Mouse (Mus musculus): ENCODE data around the gene Tekt2. TPM values are rescaled to one million over a fixed set of nuclear protein-coding genes. Genes with fewer than 3 reads are reported as not detected.

The Tekt2 gene
- polyA plus RNA-seq, 1 experiment from 2014 or later = 7.4 TPM

- Histone ChIP-seq H3K9ac (replicated peaks; ENCODE audit: low read length) (no peak overlapping the region), H3K27ac (replicated peaks; ENCODE audit: low read depth, low read length) (no peak overlapping the region), H3K27me3 (ENCODE audit: control insufficient read depth, insufficient read depth, low read length) (peaks cover 36% of the 10 kb centered on the region), H3K9me3 (ENCODE audit: control insufficient read depth, low read length) (peaks cover 3% of the 10 kb centered on the region), H3K4me1 (ENCODE audit: control insufficient read depth, insufficient read depth, low read length) (peaks cover 5% of the 10 kb centered on the region; the same call in 1 of the 2 replicates), H3K36me3 (ENCODE audit: control insufficient read depth, insufficient read depth, low read length) (no peaks in the 10 kb centered on the region), H3K4me3 (replicated peaks; ENCODE audit: low read depth, low read length) (no peak overlapping the region), H3K4me2 (ENCODE audit: low read length) (no peak overlapping the region)
- 63% methylated on average over 4 of the region's 4 CpGs for WGBS
- ATAC-seq (ENCODE audit: low FRiP score, low TSS enrichment) = no peak
- no peak for DNase-seq
Measured at GRCm38 (mm10) chr4:126303877-126304276, 21.6 kb downstream of the Tekt2 start.

DNA sequence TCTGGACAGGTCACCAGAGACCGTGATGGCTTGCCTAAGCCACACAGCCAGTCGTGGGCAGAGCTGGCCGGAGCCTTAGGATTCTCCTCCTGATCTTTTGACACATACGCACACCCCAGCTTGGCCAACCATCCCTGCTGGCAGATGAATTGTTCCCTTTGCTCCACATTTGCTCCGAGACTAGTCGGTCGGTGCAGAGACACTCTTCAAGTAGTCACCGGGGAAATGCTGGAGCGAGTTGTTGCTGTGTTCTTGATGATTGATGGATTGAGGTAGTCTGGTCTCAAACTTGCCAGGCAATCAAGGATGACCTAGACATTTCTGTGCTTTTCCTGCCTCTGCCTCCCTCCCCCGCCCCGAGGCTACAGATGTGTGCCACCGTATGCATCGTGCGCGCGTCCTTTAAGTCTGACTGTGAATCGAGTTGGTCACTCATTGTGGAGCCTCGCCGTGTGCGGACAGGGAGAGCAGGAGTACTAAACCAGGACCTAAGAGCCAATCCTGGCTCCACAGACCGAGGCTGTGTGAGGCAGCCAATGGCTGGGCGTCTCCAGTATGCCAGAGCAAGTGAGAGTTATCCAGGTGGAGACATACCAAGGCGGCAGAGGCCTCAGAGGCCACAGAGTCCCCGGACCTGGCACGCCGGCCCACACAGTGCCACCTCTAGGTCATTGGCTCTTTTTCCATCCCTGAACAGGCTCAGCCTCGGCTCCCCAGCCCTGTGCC lies 23.7 kb downstream of the Tekt2 start:
- H3K4me3 ChIP-seq (replicated peaks; ENCODE audit: low read depth, low read length) = peak overlapping the region; percentile 17
- no peak for ATAC-seq (ENCODE audit: low FRiP score, low TSS enrichment)
- H3K9ac ChIP-seq (replicated peaks; ENCODE audit: low read length) = peak overlapping the region; percentile 26; the same call in 1 of the 2 replicates
- DNase-seq = no peak
- H3K4me1 ChIP-seq (ENCODE audit: control insufficient read depth, insufficient read depth, low read length) = peaks cover 8% of the 10 kb centered on the region
- WGBS = 5% methylated on average over 27 of the region's 27 CpGs
- peaks cover 3% of the 10 kb centered on the region for H3K9me3 ChIP-seq (ENCODE audit: control insufficient read depth, low read length)
- H3K4me2 ChIP-seq (ENCODE audit: low read length) = peak overlapping the region; percentile 37
- H3K36me3 ChIP-seq (ENCODE audit: control insufficient read depth, insufficient read depth, low read length) = no peaks in the 10 kb centered on the region
- H3K27ac ChIP-seq (replicated peaks; ENCODE audit: low read depth, low read length) = no peak overlapping the region
- H3K27me3 ChIP-seq (ENCODE audit: control insufficient read depth, insufficient read depth, low read length) = peaks cover 48% of the 10 kb centered on the region

GRCm38 (mm10) chr4:126300916-126301583 lies 24.4 kb downstream of the Tekt2 start:
- H3K27me3 ChIP-seq (ENCODE audit: control insufficient read depth, insufficient read depth, low read length) = peaks cover 53% of the 10 kb centered on the region
- no peaks in the 10 kb centered on the region for H3K36me3 ChIP-seq (ENCODE audit: control insufficient read depth, insufficient read depth, low read length)
- H3K4me2 ChIP-seq (ENCODE audit: low read length) = peak overlapping the region; percentile 37
- no peak for DNase-seq
- H3K4me1 ChIP-seq (ENCODE audit: control insufficient read depth, insufficient read depth, low read length) = peaks cover 13% of the 10 kb centered on the region
- no peak for ATAC-seq (ENCODE audit: low FRiP score, low TSS enrichment)
- no peak overlapping the region for H3K27ac ChIP-seq (replicated peaks; ENCODE audit: low read depth, low read length)
- peak overlapping the region; percentile 17 for H3K4me3 ChIP-seq (replicated peaks; ENCODE audit: low read depth, low read length)
- under 1% methylated on average over 50 of the region's 50 CpGs for WGBS
- peaks cover 1% of the 10 kb centered on the region for H3K9me3 ChIP-seq (ENCODE audit: control insufficient read depth, low read length)
- H3K9ac ChIP-seq (replicated peaks; ENCODE audit: low read length) = peak overlapping the region; percentile 26; the same call in 1 of the 2 replicates

- H3K27me3 ChIP-seq (ENCODE audit: control insufficient read depth, insufficient read depth, low read length) = peaks cover 47% of the 10 kb centered on the region
- no peak overlapping the region for H3K27ac ChIP-seq (replicated peaks; ENCODE audit: low read depth, low read length)
- WGBS = 2% methylated on average over 34 of the region's 34 CpGs
- H3K9ac ChIP-seq (replicated peaks; ENCODE audit: low read length) = peak overlapping the region; percentile 59
- H3K9me3 ChIP-seq (ENCODE audit: control insufficient read depth, low read length) = no peaks in the 10 kb centered on the region
- ATAC-seq (ENCODE audit: low FRiP score, low TSS enrichment) (no peak), DNase-seq (peak; percentile 75)
- H3K4me2 ChIP-seq (ENCODE audit: low read length) = peak overlapping the region; percentile 67
- peak overlapping the region; percentile 28 for H3K4me3 ChIP-seq (replicated peaks; ENCODE audit: low read depth, low read length)
- H3K36me3 ChIP-seq (ENCODE audit: control insufficient read depth, insufficient read depth, low read length) = no peaks in the 10 kb centered on the region
- H3K4me1 ChIP-seq (ENCODE audit: control insufficient read depth, insufficient read depth, low read length) = peaks cover 13% of the 10 kb centered on the region
Measured at GRCm38 (mm10) chr4:126296617-126297101, 28.8 kb downstream of the Tekt2 start.

GRCm38 (mm10) chr4:126295937-126296336 lies 29.6 kb downstream of the Tekt2 start:
- Histone ChIP-seq H3K4me3 (replicated peaks; ENCODE audit: low read depth, low read length) (no peak overlapping the region), H3K4me2 (ENCODE audit: low read length) (no peak overlapping the region), H3K27ac (replicated peaks; ENCODE audit: low read depth, low read length) (no peak overlapping the region), H3K4me1 (ENCODE audit: control insufficient read depth, insufficient read depth, low read length) (peaks cover 9% of the 10 kb centered on the region), H3K36me3 (ENCODE audit: control insufficient read depth, insufficient read depth, low read length) (no peaks in the 10 kb centered on the region), H3K27me3 (ENCODE audit: control insufficient read depth, insufficient read depth, low read length) (peaks cover 40% of the 10 kb centered on the region), H3K9me3 (ENCODE audit: control insufficient read depth, low read length) (no peaks in the 10 kb centered on the region), H3K9ac (replicated peaks; ENCODE audit: low read length) (no peak overlapping the region)
- WGBS = 40% methylated on average over 4 of the region's 4 CpGs
- no peak for ATAC-seq (ENCODE audit: low FRiP score, low TSS enrichment)
- no peak for DNase-seq

- WGBS = 74% methylated on average over 6 of the region's 6 CpGs
- Histone ChIP-seq H3K27me3 (ENCODE audit: control insufficient read depth, insufficient read depth, low read length) (peaks cover 32% of the 10 kb centered on the region), H3K4me2 (ENCODE audit: low read length) (no peak overlapping the region)
Measured at GRCm38 (mm10) chr4:126295152-126295551, 30.3 kb downstream of the Tekt2 start.

DNA sequence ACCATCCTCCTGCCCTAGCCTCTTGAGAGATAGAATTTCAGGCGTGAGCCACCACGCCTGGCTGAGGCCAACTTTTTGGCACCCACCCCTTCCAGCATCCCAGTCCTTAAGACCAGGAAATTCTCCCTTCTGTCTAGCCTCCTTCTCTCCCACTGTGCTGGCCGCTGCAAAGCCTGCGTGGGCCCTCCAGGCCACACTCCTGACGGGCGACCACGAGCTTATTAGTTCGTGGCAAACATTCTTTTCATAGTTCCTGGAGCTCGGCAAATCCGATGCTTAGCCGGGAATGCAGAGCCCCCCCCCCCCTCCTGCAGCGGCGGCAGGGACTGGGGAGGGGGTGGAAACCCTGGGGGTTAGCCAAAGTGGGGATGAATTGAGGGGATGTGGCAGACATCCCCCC lies 34.3 kb downstream of the Tekt2 start:
- no peaks in the 10 kb centered on the region for H3K4me1 ChIP-seq (ENCODE audit: control insufficient read depth, insufficient read depth, low read length)
- no peaks in the 10 kb centered on the region for H3K9me3 ChIP-seq (ENCODE audit: control insufficient read depth, low read length)
- peaks cover 37% of the 10 kb centered on the region for H3K27me3 ChIP-seq (ENCODE audit: control insufficient read depth, insufficient read depth, low read length)
- ATAC-seq (ENCODE audit: low FRiP score, low TSS enrichment) = no peak
- H3K4me3 ChIP-seq (replicated peaks; ENCODE audit: low read depth, low read length) = no peak overlapping the region
- H3K27ac ChIP-seq (replicated peaks; ENCODE audit: low read depth, low read length) = no peak overlapping the region
- H3K36me3 ChIP-seq (ENCODE audit: control insufficient read depth, insufficient read depth, low read length) = no peaks in the 10 kb centered on the region
- DNase-seq = no peak
- 20% methylated on average over 13 of the region's 13 CpGs for WGBS
- H3K4me2 ChIP-seq (ENCODE audit: low read length) = no peak overlapping the region
- no peak overlapping the region for H3K9ac ChIP-seq (replicated peaks; ENCODE audit: low read length)

More at GRCm38 (mm10) chr4:126295152-126295551, 30.3 kb downstream of the Tekt2 start:
- ATAC-seq (ENCODE audit: low FRiP score, low TSS enrichment) (no peak), DNase-seq (no peak)
- Histone ChIP-seq H3K9me3 (ENCODE audit: control insufficient read depth, low read length) (no peaks in the 10 kb centered on the region), H3K36me3 (ENCODE audit: control insufficient read depth, insufficient read depth, low read length) (no peaks in the 10 kb centered on the region), H3K27ac (replicated peaks; ENCODE audit: low read depth, low read length) (no peak overlapping the region), H3K4me1 (ENCODE audit: control insufficient read depth, insufficient read depth, low read length) (peaks cover 8% of the 10 kb centered on the region; the same call in 1 of the 2 replicates), H3K4me3 (replicated peaks; ENCODE audit: low read depth, low read length) (no peak overlapping the region), H3K9ac (replicated peaks; ENCODE audit: low read length) (no peak overlapping the region)

DNA sequence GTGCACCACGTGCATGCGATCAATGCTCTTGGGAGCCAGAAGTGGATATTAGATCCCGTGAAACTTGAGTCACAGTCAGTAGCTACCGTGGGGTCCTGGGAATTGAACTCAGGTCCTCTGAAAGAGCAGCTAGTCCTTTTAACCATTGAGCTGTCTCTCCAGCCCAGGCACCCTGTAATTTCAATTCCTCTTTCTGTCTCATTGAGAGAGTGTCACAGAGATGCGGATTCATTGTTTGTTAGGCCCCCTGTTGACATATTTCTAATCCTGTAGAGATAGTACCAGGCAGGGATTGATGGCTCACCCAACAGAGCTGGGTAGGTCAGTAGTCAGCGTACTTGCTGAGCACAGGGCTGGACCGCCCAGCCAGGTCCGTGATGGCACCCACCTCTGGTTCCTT lies 35.2 kb downstream of the Tekt2 start:
- ATAC-seq (ENCODE audit: low FRiP score, low TSS enrichment) = no peak
- H3K36me3 ChIP-seq (ENCODE audit: control insufficient read depth, insufficient read depth, low read length) = no peaks in the 10 kb centered on the region
- H3K4me1 ChIP-seq (ENCODE audit: control insufficient read depth, insufficient read depth, low read length) = no peaks in the 10 kb centered on the region
- no peak overlapping the region for H3K9ac ChIP-seq (replicated peaks; ENCODE audit: low read length)
- peaks cover 36% of the 10 kb centered on the region for H3K27me3 ChIP-seq (ENCODE audit: control insufficient read depth, insufficient read depth, low read length)
- H3K27ac ChIP-seq (replicated peaks; ENCODE audit: low read depth, low read length) = no peak overlapping the region
- H3K4me3 ChIP-seq (replicated peaks; ENCODE audit: low read depth, low read length) = no peak overlapping the region
- 84% methylated on average over 8 of the region's 8 CpGs for WGBS
- DNase-seq = no peak
- no peak overlapping the region for H3K4me2 ChIP-seq (ENCODE audit: low read length)
- H3K9me3 ChIP-seq (ENCODE audit: control insufficient read depth, low read length) = no peaks in the 10 kb centered on the region

Data from midbrain, embryonic 14.5 days (tissue).